Mouse (Mus musculus) heart, embryonic 10.5 days (tissue): Measurements from ENCODE around the gene Olfr1459. TPM values are rescaled to one million over a fixed set of nuclear protein-coding genes. Genes with fewer than 3 reads are reported as not detected.

Source experiments
- DNase-seq: peaks from one replicate; pipeline ENCODE4 v3.0.0-alpha.2; 2017; ENCODE audit warnings: low spot score
- H3K27ac ChIP-seq: fragments of 300-500 bp; sonication (generic); 2 replicates; pipeline ENCODE4 v1.5.1; 2016; ENCODE audit warnings: mild to moderate bottlenecking
- H3K27me3 ChIP-seq: fragments of 300-500 bp; sonication (generic); 2 replicates; pipeline ENCODE4 v1.6.1; 2016; ENCODE audit warnings: mild to moderate bottlenecking; ENCODE audit not compliant: poor library complexity, insufficient read depth, severe bottlenecking
- H3K36me3 ChIP-seq: fragments of 300-500 bp; sonication (generic); 2 replicates; pipeline ENCODE4 v1.6.1; 2016; ENCODE audit warnings: mild to moderate bottlenecking, moderate library complexity
- H3K4me1 ChIP-seq: fragments of 300-500 bp; sonication (generic); 2 replicates; pipeline ENCODE4 v1.6.1; 2016; ENCODE audit warnings: mild to moderate bottlenecking
- H3K4me3 ChIP-seq: fragments of 300-500 bp; sonication (generic); 2 replicates; pipeline ENCODE4 v1.5.1; 2016; ENCODE audit warnings: mild to moderate bottlenecking, moderate library complexity
- H3K9me3 ChIP-seq: fragments of 300-500 bp; sonication (generic); 2 replicates; pipeline ENCODE4 v1.6.1; 2016; ENCODE audit warnings: mild to moderate bottlenecking, moderate library complexity
- WGBS: fragments of 180-500 bp; shearing (Covaris S2); methylation state at CpG from one replicate; pipeline ENCODE4 v1.1.7; 2016; 5-methylcytosine and 5-hydroxymethylcytosine counted together
- polyA plus RNA-seq: library from polyadenylated mRNA; unstranded; fragments of >200 nt; fragmentation: Nextera tagmentation; extraction: Ambion mirVana; gene quantifications from 2 replicates; pipeline ENCODE4 v1.2.1, GENCODE M21; 2016

Olfr1459 gene
- polyA plus RNA-seq, result not detected in 2 replicates

DNA sequence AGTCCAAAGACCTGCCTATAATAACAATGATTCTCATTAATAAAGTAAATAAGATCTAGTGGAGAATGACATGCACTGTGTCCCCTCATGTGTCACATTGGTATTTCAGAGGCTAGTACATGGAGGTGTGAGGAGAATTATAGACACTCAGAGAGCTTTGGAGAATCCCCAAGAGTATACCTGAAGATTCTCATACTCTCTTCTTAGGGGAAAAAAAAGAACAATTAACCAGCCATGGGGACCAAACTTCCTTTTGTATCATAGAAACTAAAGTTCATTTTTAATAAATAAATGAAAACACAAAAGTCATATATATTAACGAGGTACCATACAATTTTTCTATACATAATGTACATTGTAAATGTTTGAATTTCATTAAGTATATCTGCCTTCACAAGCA, at the start of gene Olfr1459:
Olfr1459 (minus strand) TSS at position 101 of the 400 bp plus-strand sequence.
- H3K4me3 ChIP-seq, result no peak within 1 kb of the TSS
- no peak for DNase-seq
- no peaks in the 10 kb centered on the region for H3K36me3 ChIP-seq
- H3K27ac ChIP-seq, result no peak within 1 kb of the TSS
- H3K27me3 ChIP-seq, result no peaks in the 10 kb centered on the region
- H3K4me1 ChIP-seq, result no peaks in the 10 kb centered on the region
- WGBS, result 78% methylated on average over 1 of the region's 1 CpGs
- H3K9me3 ChIP-seq, result peaks cover 16% of the 10 kb centered on the region

DNA sequence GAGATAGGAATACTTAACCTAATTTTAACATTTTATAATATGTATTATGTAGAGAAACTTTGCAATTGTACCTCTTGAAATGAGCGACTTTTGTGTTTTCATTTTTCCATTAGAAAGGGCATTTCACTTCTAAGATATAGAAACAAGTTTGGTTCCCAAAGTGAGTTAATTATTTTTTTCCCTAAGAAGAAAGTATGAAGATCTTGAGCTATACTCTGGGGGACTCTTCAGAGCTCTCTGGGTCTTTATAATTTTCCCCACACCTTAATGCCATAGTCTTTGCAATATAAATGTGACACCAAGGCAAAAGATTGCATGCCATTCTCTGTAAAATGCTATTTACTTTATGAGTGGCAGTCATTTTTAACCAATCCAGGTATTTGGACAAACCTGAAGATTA, 36.1 kb upstream of the Olfr1459 start, which contains the start of gene Olfr1462:
Olfr1462 (plus strand) TSS at position 301 of the 400 bp plus-strand sequence.
- H3K36me3 ChIP-seq, result no peaks in the 10 kb centered on the region
- no peak for DNase-seq
- H3K27me3 ChIP-seq, result no peaks in the 10 kb centered on the region
- no peak within 1 kb of the TSS for H3K27ac ChIP-seq
- peaks cover 3% of the 10 kb centered on the region for H3K9me3 ChIP-seq
- 75% methylated on average over 1 of the region's 1 CpGs for WGBS
- H3K4me1 ChIP-seq, result no peaks in the 10 kb centered on the region
- H3K4me3 ChIP-seq, result no peak within 1 kb of the TSS

DNA sequence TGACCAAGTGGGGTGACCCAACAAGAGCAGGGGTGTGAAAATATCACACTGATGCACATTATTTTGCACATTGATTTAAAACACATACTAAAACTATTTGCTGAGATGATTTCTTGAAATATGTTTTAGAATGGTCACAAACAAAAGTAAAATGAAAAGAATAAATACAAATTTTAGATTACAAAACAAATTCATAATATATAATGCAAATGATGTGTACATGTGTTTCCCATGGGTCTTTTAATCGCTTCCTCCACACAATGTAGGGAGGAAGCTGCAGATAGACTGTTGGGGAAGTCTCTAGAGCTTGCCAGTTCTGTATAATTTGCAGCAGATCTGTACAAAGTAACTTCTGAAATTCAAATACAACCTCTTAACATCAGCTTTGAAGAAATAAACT, 13.4 kb upstream of the Olfr1459 start, which contains the start of gene Olfr1461:
Olfr1461 (plus strand) TSS at position 301 of the 400 bp plus-strand sequence.
- no peaks in the 10 kb centered on the region for H3K4me1 ChIP-seq
- WGBS, result 73% methylated on average over 1 of the region's 1 CpGs
- no peak within 1 kb of the TSS for H3K4me3 ChIP-seq
- DNase-seq, result no peak
- no peaks in the 10 kb centered on the region for H3K9me3 ChIP-seq
- no peak within 1 kb of the TSS for H3K27ac ChIP-seq
- no peaks in the 10 kb centered on the region for H3K36me3 ChIP-seq
- H3K27me3 ChIP-seq, result no peaks in the 10 kb centered on the region

DNA sequence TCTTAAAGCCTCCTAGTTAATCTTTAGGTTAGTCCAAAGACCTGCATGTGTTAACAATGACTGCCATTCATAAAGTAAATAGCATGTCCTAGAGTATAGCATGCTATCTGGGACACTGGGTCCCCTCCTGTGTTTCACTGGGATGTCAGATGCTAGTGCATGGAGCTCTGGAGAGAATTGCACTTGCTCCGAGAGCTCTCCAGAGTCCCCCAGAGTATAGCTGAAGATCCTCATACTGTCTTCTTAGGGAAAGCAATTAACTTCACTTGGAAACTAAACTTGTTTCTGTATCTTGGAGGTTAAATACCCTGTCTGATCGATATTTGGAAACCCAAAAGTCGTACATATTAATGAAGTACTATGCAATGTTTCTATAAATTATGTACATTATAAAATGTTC, 42.7 kb downstream of the Olfr1459 start, which contains the start of gene Olfr1458:
Olfr1458 (minus strand) TSS at position 101 of the 400 bp plus-strand sequence.
- H3K36me3 ChIP-seq, result no peaks in the 10 kb centered on the region
- no peak within 1 kb of the TSS for H3K4me3 ChIP-seq
- WGBS, result 66% methylated on average over 3 of the region's 3 CpGs
- H3K27ac ChIP-seq, result no peak within 1 kb of the TSS
- no peaks in the 10 kb centered on the region for H3K27me3 ChIP-seq
- no peak for DNase-seq
- H3K9me3 ChIP-seq, result 0 out of 2 replicates have a peak, but pooled peaks cover 3% of the 10 kb centered on the region
- no peaks in the 10 kb centered on the region for H3K4me1 ChIP-seq

DNA sequence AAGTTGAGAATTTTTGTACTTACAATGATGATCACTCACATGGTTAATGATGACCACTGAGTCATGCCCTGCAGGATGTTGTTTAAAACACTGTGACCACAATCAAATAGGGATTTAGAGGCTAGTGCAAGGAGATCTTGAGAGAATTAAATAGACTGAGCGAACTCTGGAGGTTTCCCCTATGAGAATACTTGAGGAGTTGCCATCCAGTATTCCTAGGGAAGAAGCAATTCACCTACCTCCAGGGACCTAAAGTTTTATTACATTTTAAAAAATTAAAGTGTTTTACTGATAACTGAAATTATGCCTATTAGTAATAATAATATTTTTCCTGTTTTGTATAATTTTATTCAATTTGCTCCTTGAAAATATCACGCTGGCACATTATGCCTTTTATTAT, 51.6 kb downstream of the Olfr1459 start, which contains the start of gene Olfr1457:
Olfr1457 (minus strand) TSS at position 101 of the 400 bp plus-strand sequence.
- Histone ChIP-seq H3K4me3 (no peak within 1 kb of the TSS), H3K27ac (no peak within 1 kb of the TSS), H3K9me3 (peaks cover 2% of the 10 kb centered on the region; the same call in 1 of the 2 replicates), H3K4me1 (no peaks in the 10 kb centered on the region), H3K36me3 (no peaks in the 10 kb centered on the region), H3K27me3 (no peaks in the 10 kb centered on the region)
- DNase-seq, result no peak
- 66% methylated on average over 2 of the region's 2 CpGs for WGBS

DNA sequence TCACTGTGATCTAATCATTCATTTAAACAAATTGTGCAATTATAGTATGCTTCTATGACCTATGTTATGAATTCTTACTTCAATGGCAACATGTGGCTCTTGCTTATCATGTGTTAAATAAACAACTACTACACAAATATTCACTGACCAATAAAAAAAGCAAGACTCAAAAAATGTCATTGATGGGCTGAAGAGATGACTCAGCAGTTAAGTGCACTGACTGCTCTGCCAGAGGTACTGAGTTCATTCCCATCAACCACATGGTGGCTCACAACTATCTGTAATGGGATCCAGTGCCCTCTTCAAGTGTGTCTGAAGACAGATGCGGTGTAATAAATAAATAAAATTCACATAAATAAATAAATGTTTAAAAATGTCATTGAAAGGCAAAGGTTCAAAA, 55.4 kb downstream of the Olfr1459 start:
- 84% methylated on average over 1 of the region's 1 CpGs for WGBS
- Histone ChIP-seq H3K4me3 (no peak overlapping the region), H3K9me3 (peaks cover 5% of the 10 kb centered on the region), H3K36me3 (no peaks in the 10 kb centered on the region), H3K27me3 (no peaks in the 10 kb centered on the region), H3K27ac (no peak overlapping the region), H3K4me1 (no peaks in the 10 kb centered on the region)
- DNase-seq, result no peak

Other genes with a start within 250 kb of the Olfr1459 start
- not detected in 2 replicates for gene Olfr1447, start 245.8 kb downstream of the Olfr1459 start, polyA plus RNA-seq
- gene Olfr1448, start 225.1 kb downstream of the Olfr1459 start, polyA plus RNA-seq, result not detected in 2 replicates
- gene Olfr1449, start 218.7 kb downstream of the Olfr1459 start, polyA plus RNA-seq, result not detected in 2 replicates
- not detected in 2 replicates for gene Olfr1450, start 199.3 kb downstream of the Olfr1459 start, polyA plus RNA-seq
- not detected in 2 replicates for gene Olfr1451, start 154.5 kb downstream of the Olfr1459 start, polyA plus RNA-seq
- gene Olfr1453, start 121.2 kb downstream of the Olfr1459 start, polyA plus RNA-seq, result not detected in 2 replicates
- gene Olfr1454, start 88.9 kb downstream of the Olfr1459 start, polyA plus RNA-seq, result not detected in 2 replicates
- not detected in 2 replicates for gene Olfr1457, start 51.7 kb downstream of the Olfr1459 start, polyA plus RNA-seq
- gene Olfr1458, start 42.8 kb downstream of the Olfr1459 start, polyA plus RNA-seq, result not detected in 2 replicates
- gene Olfr1461, start 13.5 kb upstream of the Olfr1459 start, polyA plus RNA-seq, result not detected in 2 replicates
- not detected in 2 replicates for gene Olfr1462, start 36.2 kb upstream of the Olfr1459 start, polyA plus RNA-seq
- not detected in 2 replicates for gene Olfr1463, start 81.8 kb upstream of the Olfr1459 start, polyA plus RNA-seq
- gene Olfr1465, start 166.0 kb upstream of the Olfr1459 start, polyA plus RNA-seq, result not detected in 2 replicates
- gene Olfr1466, start 189.3 kb upstream of the Olfr1459 start, polyA plus RNA-seq, result not detected in 2 replicates
- gene Olfr1467, start 212.7 kb upstream of the Olfr1459 start, polyA plus RNA-seq, result not detected in 2 replicates